Mouse (Mus musculus) heart, adult 2 months (tissue): ENCODE results near the gene Gm10486.
"Not testable (repeated sequence)": the region's sequence is repeated elsewhere in the genome, so short reads cannot be mapped to it uniquely, and the experiment has no call there.

ENCODE experiments used
- CTCF ChIP-seq: fragments of 200-600 bp; IDR thresholded peaks from 2 replicates; pipeline ENCODE4 v1.8.1; 2022; ENCODE audit warnings: antibody characterized with exemption, mild to moderate bottlenecking, moderate library complexity
- EP300 ChIP-seq: fragments of 200-500 bp; IDR thresholded peaks from 2 replicates; pipeline ENCODE4 v1.6.1; 2011; ENCODE audit warnings: low read depth, low read length, control low read depth; ENCODE audit not compliant: insufficient read depth
- POLR2A ChIP-seq: fragments of 200-500 bp; IDR thresholded peaks from 2 replicates; pipeline ENCODE4 v1.6.1; 2011; ENCODE audit warnings: mild to moderate bottlenecking, low read depth, low read length, control low read depth; ENCODE audit not compliant: insufficient read depth

DNA sequence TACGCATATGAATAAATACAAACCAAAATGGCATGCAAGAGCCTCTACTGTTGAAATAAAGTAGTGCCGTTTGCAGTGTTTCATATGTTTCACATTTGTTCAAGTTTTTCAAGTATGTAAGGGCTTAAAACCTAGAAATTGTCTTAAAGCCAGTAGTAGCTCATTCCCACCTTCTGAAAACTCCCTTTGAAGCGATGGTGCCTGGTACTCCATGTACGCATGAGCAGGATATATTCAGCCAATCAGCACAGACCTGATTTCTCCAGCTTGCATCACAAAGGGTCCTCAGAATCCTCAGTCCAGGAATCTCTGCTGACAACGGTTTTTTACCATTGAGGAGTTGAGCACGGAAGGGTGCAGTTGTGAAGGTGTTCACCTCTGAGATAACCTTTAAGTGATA, at the start of gene Gm10486:
- not testable (repeated sequence) for TF ChIP-seq CTCF, EP300, POLR2A
